Mouse (Mus musculus) left cerebral cortex, postnatal 4 days (tissue): ENCODE measurements at regions not wholly inside any gene's neighbourhood (a gene's known extent, or its start where the extent isn't known, plus 50 kb on each side); places are given as distances from the start of the nearest gene placed in this dataset.

ENCODE experiments used
- DNase-seq: peaks from one replicate; pipeline ENCODE4 v3.0.0-alpha.2; 2022
- intact Hi-C: fragments of 180-260 bp; cut with DNase I; formaldehyde crosslinking; loops from one replicate; pipeline ENCODE4 v1.15.1; 2025

GRCm38 (mm10) chr19:16075512-16076086 lies 57.0 kb upstream of the Gnaq start:
- DNase-seq, result no peak
- intact Hi-C loops, result no loop called here

GRCm38 (mm10) chr19:16075026-16075425 lies 57.6 kb upstream of the Gnaq start:
- intact Hi-C loops, result no loop called here
- DNase-seq, result no peak

GRCm38 (mm10) chr19:16067314-16067713 lies 65.3 kb upstream of the Gnaq start:
- no peak for DNase-seq
- intact Hi-C loops, result loop anchor here (10.0 kb wide), 1 partner anchor 267 kb away; no protein-coding TSS in a partner anchor

GRCm38 (mm10) chr19:16064911-16065310 lies 67.7 kb upstream of the Gnaq start:
- intact Hi-C loops, result loop anchor here (1.0 to 10.0 kb wide), 2 partner anchors 270 to 534 kb away; no protein-coding TSS in a partner anchor
- DNase-seq, result no peak

- peak; percentile 74 for DNase-seq
- intact Hi-C loops, result loop anchor here (1.0 to 10.0 kb wide), 2 partner anchors 271 to 535 kb away; no protein-coding TSS in a partner anchor
Measured at GRCm38 (mm10) chr19:16063916-16064580, 68.6 kb upstream of the Gnaq start.

GRCm38 (mm10) chr19:16063533-16063915 lies 69.1 kb upstream of the Gnaq start:
- intact Hi-C loops, result loop anchor here (10.0 kb wide), 1 partner anchor 271 kb away; no protein-coding TSS in a partner anchor

GRCm38 (mm10) chr19:16061821-16062220 lies 70.8 kb upstream of the Gnaq start:
- DNase-seq, result no peak
- intact Hi-C loops, result loop anchor here (10.0 kb wide), 1 partner anchor 273 kb away; no protein-coding TSS in a partner anchor

More at GRCm38 (mm10) chr19:16063533-16063915, 69.1 kb upstream of the Gnaq start:
- no peak for DNase-seq

GRCm38 (mm10) chr19:16059026-16059425 lies 73.6 kb upstream of the Gnaq start:
- no peak for DNase-seq
- intact Hi-C loops, result loop anchor here (10.0 kb wide), 1 partner anchor 376 kb away; the partner anchor contains the start of gene Gna14

GRCm38 (mm10) chr19:16050220-16051055 lies 65.6 kb upstream of the Cep78 start:
- peak; percentile 66 for DNase-seq
- intact Hi-C loops, result loop anchor here (10.0 kb wide), 1 partner anchor 384 kb away; the partner anchor contains the start of gene Gna14

- intact Hi-C loops, result loop anchor here (10.0 kb wide), 1 partner anchor 385 kb away; the partner anchor contains the start of gene Gna14
- DNase-seq, result no peak
Measured at GRCm38 (mm10) chr19:16049646-16050045, 64.9 kb upstream of the Cep78 start.

- DNase-seq, result no peak
- intact Hi-C loops, result no loop called here
Measured at GRCm38 (mm10) chr19:16046977-16047376, 62.2 kb upstream of the Cep78 start.

- intact Hi-C loops, result no loop called here
- no peak for DNase-seq
Measured at GRCm38 (mm10) chr19:16045261-16045660, 60.5 kb upstream of the Cep78 start.

GRCm38 (mm10) chr19:16044169-16044568 lies 59.4 kb upstream of the Cep78 start:
- no peak for DNase-seq
- intact Hi-C loops, result no loop called here

- intact Hi-C loops, result no loop called here
- DNase-seq, result no peak
Measured at GRCm38 (mm10) chr19:16043007-16043406, 58.2 kb upstream of the Cep78 start.

- intact Hi-C loops, result no loop called here
- no peak for DNase-seq
Measured at GRCm38 (mm10) chr19:16041891-16042290, 57.1 kb upstream of the Cep78 start.

GRCm38 (mm10) chr19:16037806-16038205 lies 53.0 kb upstream of the Cep78 start:
- intact Hi-C loops, result no loop called here
- no peak for DNase-seq
